Mouse (Mus musculus) embryonic stem cell, embryonic (primary cell): ENCODE data around the gene Gm10718.
"Not testable (repeated sequence)": the region's sequence is repeated elsewhere in the genome, so short reads cannot be mapped to it uniquely, and the experiment has no call there.

ENCODE experiments used
- CTCF ChIA-PET, 4 experiments: fragments of 300-600 bp in 2 of 4; fragments of 350-600 bp in 2 of 4; sonication (Branson Sonifier 250); formaldehyde crosslinking; loops; one replicate each; lab custom pipeline; 2022; ENCODE audit warnings: inconsistent platforms in 2 of 4; lab: Charles Lee
- POLR2A ChIA-PET, 4 experiments: fragments of 300-600 bp in 2 of 4; fragments of 350-600 bp in 2 of 4; sonication (Branson Sonifier 250); formaldehyde crosslinking; loops; one replicate each; lab custom pipeline; 2022; ENCODE audit warnings: antibody characterized with exemption in 4 of 4, inconsistent platforms in 1 of 4; lab: Charles Lee

Gm10718 gene

GRCm38 (mm10) chr9:3023985-3024648, 770 bp downstream of the Gm10718 start:
- POLR2A ChIA-PET = not testable (repeated sequence)

GRCm38 (mm10) chr9:3024912-3025467, 1.6 kb downstream of the Gm10718 start, which contains the start of gene Gm10717:
TSS of gene Gm10717 (plus strand) at chr9:3025417.
- POLR2A ChIA-PET, CTCF ChIA-PET: not testable (repeated sequence)

More at GRCm38 (mm10) chr9:3023985-3024648, 770 bp downstream of the Gm10718 start:
- CTCF ChIA-PET = not testable (repeated sequence)

GRCm38 (mm10) chr9:3025653-3026052, 2.3 kb downstream of the Gm10718 start:
- POLR2A ChIA-PET, CTCF ChIA-PET: not testable (repeated sequence)

- POLR2A ChIA-PET, CTCF ChIA-PET: not testable (repeated sequence)
These were observed 2.8 kb downstream of the Gm10718 start for GRCm38 (mm10) chr9:3026136-3026535.

GRCm38 (mm10) chr9:3026741-3027140, 3.4 kb downstream of the Gm10718 start:
- CTCF ChIA-PET = not testable (repeated sequence)

GRCm38 (mm10) chr9:3027200-3027599, 3.9 kb downstream of the Gm10718 start:
- CTCF ChIA-PET, POLR2A ChIA-PET: not testable (repeated sequence)

More at GRCm38 (mm10) chr9:3026741-3027140, 3.4 kb downstream of the Gm10718 start:
- POLR2A ChIA-PET = not testable (repeated sequence)

- CTCF ChIA-PET, POLR2A ChIA-PET: not testable (repeated sequence)
These were observed 6.1 kb downstream of the Gm10718 start for GRCm38 (mm10) chr9:3029276-3030000.

GRCm38 (mm10) chr9:3030677-3031318, 7.5 kb downstream of the Gm10718 start:
- CTCF ChIA-PET, POLR2A ChIA-PET: not testable (repeated sequence)

- CTCF ChIA-PET, POLR2A ChIA-PET: not testable (repeated sequence)
These were observed 11.0 kb downstream of the Gm10718 start, which contains the start of gene Gm17535 for GRCm38 (mm10) chr9:3034299-3034698. TSS of gene Gm17535 (plus strand) at chr9:3034599.

GRCm38 (mm10) chr9:3036577-3036976, 13.2 kb downstream of the Gm10718 start, which contains the start of gene Gm10715:
TSS of gene Gm10715 (plus strand) at chr9:3036877.
- CTCF ChIA-PET, POLR2A ChIA-PET: not testable (repeated sequence)

GRCm38 (mm10) chr9:3038161-3038560, 14.8 kb downstream of the Gm10718 start:
- CTCF ChIA-PET, POLR2A ChIA-PET: not testable (repeated sequence)
